Mouse (Mus musculus): ENCODE results near the gene Steap3. TPM values are rescaled to one million over a fixed set of nuclear protein-coding genes. Genes with fewer than 3 reads are reported as not detected.

Steap3 gene
- polyA plus RNA-seq, 1 experiment from 2014 or later, result 42.6 TPM

DNA sequence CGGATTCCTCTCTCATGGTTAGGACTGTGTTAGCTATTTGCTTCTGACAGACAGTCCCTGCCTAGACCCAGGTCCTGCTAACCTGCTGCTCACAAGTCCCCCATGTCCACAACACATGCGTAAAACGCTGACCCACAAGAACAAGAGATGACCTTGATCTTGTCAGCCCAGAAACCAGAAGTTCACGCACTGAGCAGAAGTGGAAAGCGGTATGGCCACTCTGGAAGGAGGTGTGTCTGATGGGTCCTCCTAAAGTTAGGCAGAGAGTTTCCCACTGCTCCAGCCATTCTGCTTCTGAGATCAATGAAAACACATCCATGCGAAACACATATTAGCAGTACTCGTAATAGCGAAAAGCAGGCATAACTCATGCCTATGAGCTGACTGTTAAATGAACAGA is 25.6 kb downstream of the Steap3 start:
- H3K9me3 ChIP-seq (replicated peaks; ENCODE audit: control insufficient read depth, low read length), result no peaks in the 10 kb centered on the region
- H3K36me3 ChIP-seq (ENCODE audit: control insufficient read depth, insufficient read depth), result peaks cover 22% of the 10 kb centered on the region
- no peak for ATAC-seq (ENCODE audit: low read depth)
- no peak overlapping the region for H3K4me3 ChIP-seq (ENCODE audit: low read depth, low read length)
- H3K4me2 ChIP-seq (ENCODE audit: low read depth, low read length), result no peak overlapping the region
- no peak overlapping the region for H3K9ac ChIP-seq (ENCODE audit: low read depth, low read length)
- 82% methylated on average over 8 of the region's 8 CpGs for WGBS (ENCODE audit: insufficient replicate concordance)
- H3K27me3 ChIP-seq (ENCODE audit: control insufficient read depth, insufficient read depth, low read depth, low read length), result no peaks in the 10 kb centered on the region
- no peak overlapping the region for H3K27ac ChIP-seq (ENCODE audit: low read length)
- H3K4me1 ChIP-seq (ENCODE audit: control insufficient read depth, low read depth, low read length), result peaks cover 18% of the 10 kb centered on the region

DNA sequence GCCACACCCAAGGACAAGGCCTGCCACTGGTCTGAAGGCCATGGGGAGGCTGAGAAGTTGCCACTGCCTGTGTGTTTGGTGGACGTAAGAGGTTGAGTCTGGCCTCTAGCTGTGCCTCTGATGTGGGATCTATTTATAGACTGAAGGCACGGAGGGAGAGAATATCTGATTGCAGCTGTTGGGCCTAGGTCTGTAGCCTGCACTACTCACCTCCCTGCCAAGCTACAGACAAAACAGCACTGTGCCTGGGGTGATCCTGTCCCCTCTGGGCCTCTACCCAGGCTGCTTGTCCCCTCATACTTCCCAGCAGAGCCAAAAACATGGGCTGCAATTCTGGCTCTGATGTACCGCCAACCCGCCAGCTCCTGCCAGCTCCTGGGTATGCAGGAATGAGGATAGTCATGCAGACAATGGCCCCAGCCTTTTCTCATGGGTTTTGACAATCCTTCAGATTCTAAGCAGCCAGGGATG is 26.8 kb downstream of the Steap3 start:
- peaks cover 9% of the 10 kb centered on the region for H3K4me1 ChIP-seq (ENCODE audit: control insufficient read depth, low read depth, low read length)
- no peak overlapping the region for H3K4me2 ChIP-seq (ENCODE audit: low read depth, low read length)
- H3K9me3 ChIP-seq (replicated peaks; ENCODE audit: control insufficient read depth, low read length), result no peaks in the 10 kb centered on the region
- H3K27ac ChIP-seq (ENCODE audit: low read length), result no peak overlapping the region
- H3K27me3 ChIP-seq (ENCODE audit: control insufficient read depth, insufficient read depth, low read depth, low read length), result no peaks in the 10 kb centered on the region
- peaks cover 35% of the 10 kb centered on the region for H3K36me3 ChIP-seq (ENCODE audit: control insufficient read depth, insufficient read depth)
- H3K4me3 ChIP-seq (ENCODE audit: low read depth, low read length), result no peak overlapping the region
- WGBS (ENCODE audit: insufficient replicate concordance), result 55% methylated on average over 4 of the region's 4 CpGs
- H3K9ac ChIP-seq (ENCODE audit: low read depth, low read length), result no peak overlapping the region
- ATAC-seq (ENCODE audit: low read depth), result no peak

GRCm38 (mm10) chr1:120244646-120245045 is 27.9 kb downstream of the Steap3 start:
- no peaks in the 10 kb centered on the region for H3K9me3 ChIP-seq (replicated peaks; ENCODE audit: control insufficient read depth, low read length)
- WGBS (ENCODE audit: insufficient replicate concordance), result 84% methylated on average over 11 of the region's 11 CpGs
- H3K4me3 ChIP-seq (ENCODE audit: low read depth, low read length), result no peak overlapping the region
- no peak for ATAC-seq (ENCODE audit: low read depth)
- H3K27me3 ChIP-seq (ENCODE audit: control insufficient read depth, insufficient read depth, low read depth, low read length), result no peaks in the 10 kb centered on the region
- no peaks in the 10 kb centered on the region; the same call in 1 of the 2 replicates for H3K4me1 ChIP-seq (ENCODE audit: control insufficient read depth, low read depth, low read length)
- no peak overlapping the region for H3K27ac ChIP-seq (ENCODE audit: low read length)
- H3K36me3 ChIP-seq (ENCODE audit: control insufficient read depth, insufficient read depth), result peaks cover 41% of the 10 kb centered on the region
- H3K9ac ChIP-seq (ENCODE audit: low read depth, low read length), result no peak overlapping the region
- H3K4me2 ChIP-seq (ENCODE audit: low read depth, low read length), result no peak overlapping the region

DNA sequence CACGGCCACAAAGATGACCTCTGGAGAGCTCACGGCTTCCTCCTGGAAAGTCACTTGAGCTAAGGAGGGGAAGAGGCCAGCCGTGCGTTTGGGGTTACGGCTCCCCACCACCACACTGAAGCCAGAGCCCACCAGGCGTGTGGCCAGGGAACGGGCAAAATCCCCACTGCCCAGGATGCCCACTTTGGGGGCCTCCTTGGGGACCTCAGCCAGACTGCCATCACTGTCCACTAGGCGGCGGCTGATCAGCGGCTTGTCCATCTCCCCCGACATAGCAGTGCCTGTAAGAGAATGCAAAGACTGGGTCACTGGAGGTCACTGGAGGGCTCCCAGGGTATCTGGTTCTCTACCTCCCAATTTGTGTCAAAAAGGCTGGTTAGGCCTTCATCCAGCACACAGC is 28.5 kb downstream of the Steap3 start:
- Histone ChIP-seq H3K27me3 (ENCODE audit: control insufficient read depth, insufficient read depth, low read depth, low read length) (no peaks in the 10 kb centered on the region), H3K27ac (ENCODE audit: low read length) (no peak overlapping the region), H3K9ac (ENCODE audit: low read depth, low read length) (no peak overlapping the region), H3K4me3 (ENCODE audit: low read depth, low read length) (no peak overlapping the region), H3K4me1 (ENCODE audit: control insufficient read depth, low read depth, low read length) (no peaks in the 10 kb centered on the region; the same call in 1 of the 2 replicates), H3K36me3 (ENCODE audit: control insufficient read depth, insufficient read depth) (peaks cover 48% of the 10 kb centered on the region), H3K4me2 (ENCODE audit: low read depth, low read length) (no peak overlapping the region), H3K9me3 (replicated peaks; ENCODE audit: control insufficient read depth, low read length) (no peaks in the 10 kb centered on the region)
- ATAC-seq (ENCODE audit: low read depth), result no peak
- 87% methylated on average over 11 of the region's 11 CpGs for WGBS (ENCODE audit: insufficient replicate concordance)

- no peaks in the 10 kb centered on the region for H3K9me3 ChIP-seq (replicated peaks; ENCODE audit: control insufficient read depth, low read length)
- no peak overlapping the region for H3K4me3 ChIP-seq (ENCODE audit: low read depth, low read length)
- H3K27me3 ChIP-seq (ENCODE audit: control insufficient read depth, insufficient read depth, low read depth, low read length), result no peaks in the 10 kb centered on the region
- no peak overlapping the region for H3K9ac ChIP-seq (ENCODE audit: low read depth, low read length)
- peaks cover 65% of the 10 kb centered on the region for H3K36me3 ChIP-seq (ENCODE audit: control insufficient read depth, insufficient read depth)
- peaks cover under 1% of the 10 kb centered on the region; the same call in 1 of the 2 replicates for H3K4me1 ChIP-seq (ENCODE audit: control insufficient read depth, low read depth, low read length)
- H3K4me2 ChIP-seq (ENCODE audit: low read depth, low read length), result no peak overlapping the region
- WGBS (ENCODE audit: insufficient replicate concordance), result 58% methylated on average over 1 of the region's 1 CpGs
- no peak overlapping the region for H3K27ac ChIP-seq (ENCODE audit: low read length)
- no peak for ATAC-seq (ENCODE audit: low read depth)
These were observed 35.4 kb downstream of the Steap3 start for GRCm38 (mm10) chr1:120237068-120237467.

- no peak overlapping the region for H3K9ac ChIP-seq (ENCODE audit: low read depth, low read length)
- peaks cover 7% of the 10 kb centered on the region for H3K4me1 ChIP-seq (ENCODE audit: control insufficient read depth, low read depth, low read length)
- H3K27ac ChIP-seq (ENCODE audit: low read length), result no peak overlapping the region
- ATAC-seq (ENCODE audit: low read depth), result no peak
- 89% methylated on average over 14 of the region's 14 CpGs for WGBS (ENCODE audit: insufficient replicate concordance)
- no peaks in the 10 kb centered on the region for H3K27me3 ChIP-seq (ENCODE audit: control insufficient read depth, insufficient read depth, low read depth, low read length)
- peaks cover 58% of the 10 kb centered on the region for H3K36me3 ChIP-seq (ENCODE audit: control insufficient read depth, insufficient read depth)
- no peak overlapping the region for H3K4me3 ChIP-seq (ENCODE audit: low read depth, low read length)
- no peaks in the 10 kb centered on the region for H3K9me3 ChIP-seq (replicated peaks; ENCODE audit: control insufficient read depth, low read length)
- H3K4me2 ChIP-seq (ENCODE audit: low read depth, low read length), result no peak overlapping the region
These were observed 36.1 kb downstream of the Steap3 start for GRCm38 (mm10) chr1:120236424-120236823.

- ATAC-seq (ENCODE audit: low read depth), result no peak
These were observed 36.8 kb downstream of the Steap3 start for GRCm38 (mm10) chr1:120235631-120236215.

GRCm38 (mm10) chr1:120232170-120232569 is 40.3 kb downstream of the Steap3 start:
- Histone ChIP-seq H3K36me3 (ENCODE audit: control insufficient read depth, insufficient read depth) (peaks cover 52% of the 10 kb centered on the region), H3K4me1 (ENCODE audit: control insufficient read depth, low read depth, low read length) (peaks cover 21% of the 10 kb centered on the region), H3K27me3 (ENCODE audit: control insufficient read depth, insufficient read depth, low read depth, low read length) (no peaks in the 10 kb centered on the region), H3K4me2 (ENCODE audit: low read depth, low read length) (no peak overlapping the region), H3K27ac (ENCODE audit: low read length) (no peak overlapping the region; the same call in 1 of the 2 replicates), H3K4me3 (ENCODE audit: low read depth, low read length) (no peak overlapping the region), H3K9me3 (replicated peaks; ENCODE audit: control insufficient read depth, low read length) (no peaks in the 10 kb centered on the region), H3K9ac (ENCODE audit: low read depth, low read length) (no peak overlapping the region)
- no peak for ATAC-seq (ENCODE audit: low read depth)
- 81% methylated on average over 6 of the region's 6 CpGs for WGBS (ENCODE audit: insufficient replicate concordance)

More at GRCm38 (mm10) chr1:120235631-120236215, 36.8 kb downstream of the Steap3 start:
- Histone ChIP-seq H3K27me3 (ENCODE audit: control insufficient read depth, insufficient read depth, low read depth, low read length) (no peaks in the 10 kb centered on the region), H3K4me3 (ENCODE audit: low read depth, low read length) (no peak overlapping the region), H3K9me3 (replicated peaks; ENCODE audit: control insufficient read depth, low read length) (no peaks in the 10 kb centered on the region), H3K36me3 (ENCODE audit: control insufficient read depth, insufficient read depth) (peaks cover 51% of the 10 kb centered on the region), H3K4me2 (ENCODE audit: low read depth, low read length) (no peak overlapping the region), H3K9ac (ENCODE audit: low read depth, low read length) (no peak overlapping the region), H3K27ac (ENCODE audit: low read length) (no peak overlapping the region), H3K4me1 (ENCODE audit: control insufficient read depth, low read depth, low read length) (peaks cover 14% of the 10 kb centered on the region)
- WGBS (ENCODE audit: insufficient replicate concordance), result 86% methylated on average over 6 of the region's 6 CpGs

DNA sequence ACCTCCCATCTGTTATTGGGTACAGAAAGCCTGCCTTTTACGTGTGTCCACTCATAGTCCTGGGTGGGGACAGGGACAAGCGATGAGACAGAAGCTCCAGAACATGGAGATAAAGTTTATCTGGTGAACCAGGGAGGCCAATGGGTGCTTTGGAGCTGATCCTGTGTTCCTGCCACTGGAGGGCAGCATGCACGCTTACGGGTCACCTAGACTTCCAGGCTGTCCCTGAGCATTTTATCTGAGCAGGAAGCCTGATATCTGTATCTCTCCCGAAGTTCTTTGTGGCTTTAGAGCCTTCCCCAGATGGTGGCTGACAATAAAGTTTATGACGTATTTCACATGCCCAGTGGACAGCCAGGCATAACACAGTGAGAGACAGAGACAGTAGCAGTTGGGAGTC is 41.2 kb downstream of the Steap3 start:
- H3K4me2 ChIP-seq (ENCODE audit: low read depth, low read length), result peak overlapping the region; percentile 34; the same call in 1 of the 2 replicates
- H3K9me3 ChIP-seq (replicated peaks; ENCODE audit: control insufficient read depth, low read length), result no peaks in the 10 kb centered on the region
- peak; percentile 94 for ATAC-seq (ENCODE audit: low read depth)
- H3K4me3 ChIP-seq (ENCODE audit: low read depth, low read length), result no peak overlapping the region
- peaks cover 49% of the 10 kb centered on the region for H3K36me3 ChIP-seq (ENCODE audit: control insufficient read depth, insufficient read depth)
- WGBS (ENCODE audit: insufficient replicate concordance), result 14% methylated on average over 6 of the region's 6 CpGs
- no peak overlapping the region for H3K9ac ChIP-seq (ENCODE audit: low read depth, low read length)
- no peaks in the 10 kb centered on the region for H3K27me3 ChIP-seq (ENCODE audit: control insufficient read depth, insufficient read depth, low read depth, low read length)
- peak overlapping the region; percentile 56 for H3K27ac ChIP-seq (ENCODE audit: low read length)
- peaks cover 21% of the 10 kb centered on the region for H3K4me1 ChIP-seq (ENCODE audit: control insufficient read depth, low read depth, low read length)
